Mouse (Mus musculus): ENCODE measurements around the gene Stk38.
"Not testable (repeated sequence)": the region's sequence is repeated elsewhere in the genome, so short reads cannot be mapped to it uniquely, and the experiment has no call there.

Gene Stk38

GRCm38 (mm10) chr17:29008326-29008650, 493 bp upstream of the Stk38 start:
- no peak for DNase-seq (ENCODE audit: low spot score)

GRCm38 (mm10) chr17:29007243-29007640, 553 bp downstream of the Stk38 start:
- no peak for DNase-seq (ENCODE audit: low spot score)

GRCm38 (mm10) chr17:29006812-29007211, 983 bp downstream of the Stk38 start:
- DNase-seq (ENCODE audit: low spot score), result no peak

- no peak for DNase-seq (ENCODE audit: low spot score)
These were observed 2.8 kb downstream of the Stk38 start for GRCm38 (mm10) chr17:29005002-29005401.

GRCm38 (mm10) chr17:29003740-29004139, 4.1 kb downstream of the Stk38 start:
- DNase-seq (ENCODE audit: low spot score), result no peak

GRCm38 (mm10) chr17:29000465-29000864, 7.3 kb downstream of the Stk38 start:
- DNase-seq (ENCODE audit: low spot score), result no peak

- DNase-seq (ENCODE audit: low spot score), result no peak
These were observed 13.2 kb downstream of the Stk38 start for GRCm38 (mm10) chr17:28994615-28995014.

GRCm38 (mm10) chr17:28993004-28993403, 14.8 kb downstream of the Stk38 start:
- not testable (repeated sequence) for DNase-seq (ENCODE audit: low spot score)

GRCm38 (mm10) chr17:28992105-28992504, 15.7 kb downstream of the Stk38 start:
- no peak for DNase-seq (ENCODE audit: low spot score)

GRCm38 (mm10) chr17:28991286-28991685, 16.5 kb downstream of the Stk38 start:
- no peak for DNase-seq (ENCODE audit: low spot score)

GRCm38 (mm10) chr17:28990060-28990459, 17.7 kb downstream of the Stk38 start:
- no peak for DNase-seq (ENCODE audit: low spot score)

- DNase-seq (ENCODE audit: low spot score), result no peak
These were observed 18.8 kb downstream of the Stk38 start for GRCm38 (mm10) chr17:28988996-28989395.

- DNase-seq (ENCODE audit: low spot score), result no peak
These were observed 19.5 kb downstream of the Stk38 start for GRCm38 (mm10) chr17:28988291-28988690.

GRCm38 (mm10) chr17:28987713-28988112, 20.1 kb downstream of the Stk38 start:
- DNase-seq (ENCODE audit: low spot score), result peak; percentile 77

- DNase-seq (ENCODE audit: low spot score), result peak; percentile 43
These were observed 21.0 kb downstream of the Stk38 start for GRCm38 (mm10) chr17:28986833-28987232.

- DNase-seq (ENCODE audit: low spot score), result no peak
These were observed 22.9 kb downstream of the Stk38 start for GRCm38 (mm10) chr17:28984724-28985420.

- DNase-seq (ENCODE audit: low spot score), result no peak
These were observed 25.2 kb downstream of the Stk38 start for GRCm38 (mm10) chr17:28982591-28982990.

- no peak for DNase-seq (ENCODE audit: low spot score)
These were observed 26.7 kb downstream of the Stk38 start for GRCm38 (mm10) chr17:28981081-28981480.

- no peak for DNase-seq (ENCODE audit: low spot score)
These were observed 28.7 kb downstream of the Stk38 start for GRCm38 (mm10) chr17:28979091-28979490.

- DNase-seq (ENCODE audit: low spot score), result no peak
These were observed 37.7 kb downstream of the Stk38 start for GRCm38 (mm10) chr17:28970122-28970521.

- no peak for DNase-seq (ENCODE audit: low spot score)
These were observed 40.7 kb downstream of the Stk38 start for GRCm38 (mm10) chr17:28967021-28967610.

- no peak for DNase-seq (ENCODE audit: low spot score)
These were observed 46.2 kb downstream of the Stk38 start for GRCm38 (mm10) chr17:28961596-28961995.

- DNase-seq (ENCODE audit: low spot score), result peak; percentile 16
These were observed 47.2 kb downstream of the Stk38 start for GRCm38 (mm10) chr17:28960597-28960996.

- no peak for DNase-seq (ENCODE audit: low spot score)
These were observed 53.4 kb downstream of the Stk38 start for GRCm38 (mm10) chr17:28954416-28954815.

Data from embryo, embryonic 10 days (tissue).